Mouse (Mus musculus): ENCODE measurements at regions not wholly inside any gene's neighbourhood (a gene's known extent, or its start where the extent isn't known, plus 50 kb on each side); places are given as distances from the start of the nearest gene placed in this dataset.

- no peak for TF ChIP-seq CTCF (IDR thresholded peaks at IDR 0.05; ENCODE audit: low read depth, low read length)
- no peak for TF ChIP-seq POLR2AphosphoS5 (IDR thresholded peaks at IDR 0.05; ENCODE audit: insufficient replicate concordance, low read depth, low read length)
- TF ChIP-seq GATA1 (IDR thresholded peaks at IDR 0.05; ENCODE audit: borderline replicate concordance, low read length) = no peak
- TF ChIP-seq GATA2 (IDR thresholded peaks at IDR 0.05; ENCODE audit: borderline replicate concordance, low read depth, low read length) = no peak
- TF ChIP-seq TAL1 (conservative IDR thresholded peaks at IDR 0.05; ENCODE audit: low read depth, low read length) = no peak
These were observed 223.4 kb upstream of the Ercc4 start for GRCm38 (mm10) chr16:12886127-12886526.
